9 mouse cellular contexts compared by ENCODE assay signal in genomic region chr12:81631661-81632401, GRCm38 (mm10). TPM values are rescaled to one million over a fixed set of nuclear protein-coding genes. Genes with fewer than 3 reads are reported as not detected.
DNase-seq lines count a peak whose midpoint lies in the region; ATAC-seq and TF ChIP-seq lines count a peak whose summit lies in the region.
"Had no signal": no experiment of that assay in that cellular context is flagged by ENCODE, and none has a peak within 500 bp of the region (broad histone marks: within the 10 kb centered on the region; RNA-seq: fewer than 3 reads in every experiment).

No protein-coding gene starts in this region.

- peak overlapping the region; percentile 99 for H3K4me2 ChIP-seq in kidney, embryonic 15.5 days
- peak overlapping the region; percentile 91 for H3K4me2 ChIP-seq in forebrain, embryonic 12.5 days
- peak overlapping the region; percentile 99 for H3K4me2 ChIP-seq in intestine, embryonic 15.5 days (replicated peaks)
- peak overlapping the region; percentile 85 for H3K4me2 ChIP-seq in lung, embryonic 14.5 days

- H3K4me3 ChIP-seq in kidney, embryonic 15.5 days (replicated peaks), result peak overlapping the region; percentile 59
- H3K4me3 ChIP-seq in forebrain, embryonic 12.5 days (replicated peaks), result peak overlapping the region; percentile 78
- peak overlapping the region; percentile 58 for H3K4me3 ChIP-seq in intestine, embryonic 15.5 days (replicated peaks)
- peak overlapping the region; percentile 49 for H3K4me3 ChIP-seq in lung, embryonic 14.5 days (ENCODE audit: low read depth, low read length)

- H3K36me3 ChIP-seq in kidney, embryonic 15.5 days, result no peaks in the 10 kb centered on the region
- no peaks in the 10 kb centered on the region for H3K36me3 ChIP-seq in forebrain, embryonic 12.5 days (replicated peaks)
- no peaks in the 10 kb centered on the region for H3K36me3 ChIP-seq in intestine, embryonic 15.5 days
- no peaks in the 10 kb centered on the region for H3K36me3 ChIP-seq in lung, embryonic 14.5 days (ENCODE audit: insufficient read depth)

- no peak overlapping the region for H3K27ac ChIP-seq in kidney, embryonic 15.5 days
- peak overlapping the region; percentile 90 for H3K27ac ChIP-seq in forebrain, embryonic 12.5 days
- H3K27ac ChIP-seq in intestine, embryonic 15.5 days, result no peak overlapping the region
- H3K27ac ChIP-seq in lung, embryonic 14.5 days (ENCODE audit: low read depth), result peak overlapping the region; percentile 69

- H3K9ac ChIP-seq in kidney, embryonic 15.5 days, result peak overlapping the region; percentile 43
- H3K9ac ChIP-seq in forebrain, embryonic 12.5 days, result peak overlapping the region; percentile 83
- peak overlapping the region; percentile 45 for H3K9ac ChIP-seq in intestine, embryonic 15.5 days
- H3K9ac ChIP-seq in lung, embryonic 14.5 days, result peak overlapping the region; percentile 62

- no peak for TF ChIP-seq CTCF in lung, embryonic 14.5 days (IDR thresholded peaks at IDR 0.05; ENCODE audit: low read depth)

- H3K4me1 ChIP-seq in kidney, embryonic 15.5 days, result peaks cover 19% of the 10 kb centered on the region
- peaks cover 30% of the 10 kb centered on the region for H3K4me1 ChIP-seq in forebrain, embryonic 12.5 days
- peaks cover 11% of the 10 kb centered on the region for H3K4me1 ChIP-seq in intestine, embryonic 15.5 days (replicated peaks)
- 0 out of 2 replicates have a peak, but pooled peaks cover 3% of the 10 kb centered on the region for H3K4me1 ChIP-seq in lung, embryonic 14.5 days (ENCODE audit: insufficient read depth)

- DNase-seq in kidney, postnatal 25 days, result no peak
- DNase-seq in adrenal gland, postnatal 10 days, result peak; percentile 14
- DNase-seq in lung, embryonic 14.5 days, result no peak
- DNase-seq in right cerebral cortex, postnatal 10 days (ENCODE audit: low spot score in 2 of 2), result peak; percentile 57 to 62

- H3K9me3 ChIP-seq in kidney, embryonic 15.5 days (replicated peaks), result no peaks in the 10 kb centered on the region
- no peaks in the 10 kb centered on the region for H3K9me3 ChIP-seq in forebrain, embryonic 12.5 days
- no peaks in the 10 kb centered on the region for H3K9me3 ChIP-seq in intestine, embryonic 15.5 days
- no peaks in the 10 kb centered on the region for H3K9me3 ChIP-seq in lung, embryonic 14.5 days (ENCODE audit: low read depth, low read length)

- WGBS in kidney, embryonic 15.5 days, result 3% methylated on average over 31 of the region's 31 CpGs
- under 1% methylated on average over 26 of the region's 31 CpGs for WGBS in forebrain, embryonic 12.5 days
- 2% methylated on average over 31 of the region's 31 CpGs for WGBS in intestine, embryonic 15.5 days
- 2% methylated on average over 31 of the region's 31 CpGs for WGBS in lung, embryonic 14.5 days

- H3K27me3 ChIP-seq in kidney, embryonic 15.5 days, result peaks cover 69% of the 10 kb centered on the region
- peaks cover 26% of the 10 kb centered on the region for H3K27me3 ChIP-seq in forebrain, embryonic 12.5 days
- peaks cover 41% of the 10 kb centered on the region for H3K27me3 ChIP-seq in intestine, embryonic 15.5 days (replicated peaks)
- peaks cover 31% of the 10 kb centered on the region for H3K27me3 ChIP-seq in lung, embryonic 14.5 days (ENCODE audit: insufficient read depth, low read length)

- no peak for ATAC-seq in kidney, embryonic 15.5 days (replicated peaks; ENCODE audit: low FRiP score)
- ATAC-seq in forebrain, embryonic 12.5 days (ENCODE audit: low FRiP score), result peak; percentile 45
- ATAC-seq in intestine, embryonic 15.5 days, result peak; percentile 60
- peak; percentile 39; the same call in 1 of the 2 replicates for ATAC-seq in lung, embryonic 14.5 days (ENCODE audit: insufficient read depth)
- ATAC-seq in activated CD4-positive, CD25-positive, alpha-beta regulatory T cell, adult 4 months, result no peak

RNA-seq across cellular contexts. Expression of gene Ttc9, which starts 0.8 kb away (rescaled TPM):
- 1.2 and 1.4 TPM in 2 replicates for polyA plus RNA-seq in kidney, embryonic 15.5 days (2015; fragmentation: Nextera tagmentation; extraction: Ambion mirVana)
- 1 to 10 TPM; 3.6 to 6.8 TPM for total RNA-seq in adrenal gland, postnatal 10 days (2021)
- polyA plus RNA-seq in forebrain, embryonic 12.5 days (2016; fragmentation: Nextera tagmentation; extraction: Ambion mirVana), result 5.7 and 7.6 TPM in 2 replicates
- polyA plus RNA-seq in intestine, embryonic 15.5 days (2015; fragmentation: Nextera tagmentation; extraction: Ambion mirVana), result 1.3 and 2.2 TPM in 2 replicates
- polyA plus RNA-seq in lung, embryonic 14.5 days (2014; fragmentation: Nextera tagmentation; extraction: Ambion mirVana), result 6.1 and 6.2 TPM in 2 replicates
- not detected for polyA plus RNA-seq in activated CD4-positive, CD25-positive, alpha-beta regulatory T cell, adult 4 months (2017; shearing (Covaris generic))
- total RNA-seq: hematopoietic stem cell, adult 5-6 weeks had no signal

RNA-seq across cellular contexts. Expression of gene Med6, which starts 37.0 kb away (rescaled TPM):
- 61.9 and 70.8 TPM in 2 replicates for polyA plus RNA-seq in kidney, embryonic 15.5 days (2015; fragmentation: Nextera tagmentation; extraction: Ambion mirVana)
- total RNA-seq in adrenal gland, postnatal 10 days (2021), result 10 to 100 TPM; 25.0 to 25.9 TPM
- 66.5 and 67.5 TPM in 2 replicates for polyA plus RNA-seq in forebrain, embryonic 12.5 days (2016; fragmentation: Nextera tagmentation; extraction: Ambion mirVana)
- 67.4 and 67.7 TPM in 2 replicates for polyA plus RNA-seq in intestine, embryonic 15.5 days (2015; fragmentation: Nextera tagmentation; extraction: Ambion mirVana)
- polyA plus RNA-seq in lung, embryonic 14.5 days (2014; fragmentation: Nextera tagmentation; extraction: Ambion mirVana), result 63.6 and 65.5 TPM in 2 replicates
- 10 to 100 TPM; 28.0 to 28.2 TPM for polyA plus RNA-seq in activated CD4-positive, CD25-positive, alpha-beta regulatory T cell, adult 4 months (2017; shearing (Covaris generic))

Comparison
In these comparisons a context has a peak if more than half of its experiments do, and no peak if none do; other contexts are left out.
1. ATAC-seq: peak in forebrain, embryonic 12.5 days (single experiment), intestine, embryonic 15.5 days (single experiment) and lung, embryonic 14.5 days (single experiment); none in kidney, embryonic 15.5 days (single experiment) and activated CD4-positive, CD25-positive, alpha-beta regulatory T cell, adult 4 months (single experiment).
2. H3K27ac ChIP-seq: peak in forebrain, embryonic 12.5 days (single experiment) and lung, embryonic 14.5 days (single experiment); none in kidney, embryonic 15.5 days (single experiment) and intestine, embryonic 15.5 days (single experiment).
3. DNase-seq: peak in adrenal gland, postnatal 10 days (single experiment) and right cerebral cortex, postnatal 10 days (2 of 2); none in kidney, postnatal 25 days (0 of 2) and lung, embryonic 14.5 days (single experiment).
4. Peak in every context shown above with its lines, with median percentiles within 50 percentile points of each other: H3K4me2 ChIP-seq, H3K4me3 ChIP-seq and H3K9ac ChIP-seq.